Mouse (Mus musculus) ES-Bruce4 (cell line): ENCODE results near the gene Lct.

ENCODE experiments used
- CTCF ChIP-seq: IDR thresholded peaks from one replicate; pipeline ENCODE4 v1.8.1; 2011; ENCODE audit warnings: low read depth, low read length
- EP300 ChIP-seq: IDR thresholded peaks from 2 replicates; pipeline ENCODE4 v1.6.1; 2011; ENCODE audit warnings: low read depth, low read length; ENCODE audit not compliant: insufficient read depth
- POLR2A ChIP-seq: IDR thresholded peaks from one replicate; pipeline ENCODE4 v1.8.1; 2011; ENCODE audit warnings: low read length; ENCODE audit not compliant: insufficient read depth

- TF ChIP-seq CTCF (no peak), EP300 (no peak), POLR2A (no peak)
Measured at GRCm38 (mm10) chr1:128278563-128278962, 49.6 kb downstream of the Lct start.
